Mouse (Mus musculus) ZHBTc4 (cell line): ENCODE measurements at regions not wholly inside any gene's neighbourhood (a gene's known extent, or its start where the extent isn't known, plus 50 kb on each side); places are given as distances from the start of the nearest gene placed in this dataset.
A peak's percentile ranks its signal among the peaks of the same experiment; 100 is the strongest.
"Not testable (repeated sequence)": the region's sequence is repeated elsewhere in the genome, so short reads cannot be mapped to it uniquely, and the experiment has no call there.

Experiments used
- DNase-seq: peaks from one replicate; pipeline ENCODE4 v3.0.0-alpha.2; 2011; ENCODE audit warnings: low read depth, low spot score

- peak; percentile 94 for DNase-seq
Observed at GRCm38 (mm10) chr13:74563483-74564330, 69.9 kb upstream of the Zfp825 start.

GRCm38 (mm10) chr13:74564331-74564727, 70.5 kb upstream of the Zfp825 start:
- not testable (repeated sequence) for DNase-seq

- DNase-seq: peak; percentile 74
Observed at GRCm38 (mm10) chr13:74569967-74570366, 69.4 kb upstream of the Erap1 start.
